Mouse (Mus musculus) hindbrain, embryonic 11.5 days (tissue): ENCODE data around the gene Lef1. TPM values are rescaled to one million over a fixed set of nuclear protein-coding genes. Genes with fewer than 3 reads are reported as not detected.

Source experiments
- ATAC-seq: fragments of 200-750 bp; cut with Nextera tagmentation; 2 replicates; pipeline ENCODE4 v1.8.0; 2017; ENCODE audit warnings: mild to moderate bottlenecking, moderate TSS enrichment, moderate library complexity; ENCODE audit not compliant: low FRiP score
- DNase-seq: peaks from one replicate; pipeline ENCODE4 v3.0.0-alpha.2; 2015; ENCODE audit warnings: low spot score
- H3K27ac ChIP-seq: fragments of 300-500 bp; sonication (generic); 2 replicates; pipeline ENCODE4 v1.5.1; 2014; ENCODE audit warnings: mild to moderate bottlenecking, low read depth, low read length
- H3K27me3 ChIP-seq: fragments of 300-500 bp; sonication (generic); 2 replicates; pipeline ENCODE4 v1.6.1; 2014; ENCODE audit warnings: mild to moderate bottlenecking, low read length, moderate library complexity, mixed read lengths; ENCODE audit not compliant: control insufficient read depth, insufficient read depth
- H3K36me3 ChIP-seq: fragments of 300-500 bp; sonication (generic); 2 replicates; pipeline ENCODE4 v1.6.1; 2014; ENCODE audit warnings: mild to moderate bottlenecking, low read length, moderate library complexity, mixed read lengths; ENCODE audit not compliant: control insufficient read depth, insufficient read depth
- H3K4me1 ChIP-seq: fragments of 300-500 bp; sonication (generic); replicated peaks from 2 replicates; pipeline ENCODE4 v1.6.1; 2014; ENCODE audit warnings: low read length, mixed read lengths; ENCODE audit not compliant: control insufficient read depth, insufficient read depth
- H3K4me2 ChIP-seq: fragments of 300-500 bp; sonication (generic); replicated peaks from 2 replicates; pipeline ENCODE4 v1.6.1; 2014; ENCODE audit warnings: mild to moderate bottlenecking, low read depth, low read length
- H3K4me3 ChIP-seq: fragments of 300-500 bp; sonication (generic); 2 replicates; pipeline ENCODE4 v1.5.1; 2014; ENCODE audit warnings: low read depth, low read length
- H3K9ac ChIP-seq: fragments of 300-500 bp; sonication (generic); 2 replicates; pipeline ENCODE4 v1.6.1; 2014; ENCODE audit warnings: low read depth, low read length
- H3K9me3 ChIP-seq: fragments of 300-500 bp; sonication (generic); 2 replicates; pipeline ENCODE4 v1.6.1; 2016; ENCODE audit warnings: low read length; ENCODE audit not compliant: control insufficient read depth
- WGBS: fragments of 180-500 bp; shearing (Covaris S2); extraction: QIAGEN DNeasy Blood & Tissue Kit; methylation state at CpG from one replicate; pipeline ENCODE4 v1.1.7; 2014; 5-methylcytosine and 5-hydroxymethylcytosine counted together
- polyA plus RNA-seq: library from polyadenylated mRNA; unstranded; fragments of >200 nt; fragmentation: Nextera tagmentation; extraction: Ambion mirVana; gene quantifications from 2 replicates; pipeline ENCODE4 v1.2.1, GENCODE M21; 2014

Gene Lef1
- polyA plus RNA-seq, result 24.1 and 24.6 TPM in 2 replicates

- peaks cover 16% of the 10 kb centered on the region for H3K4me1 ChIP-seq
- H3K4me3 ChIP-seq, result peak within 1 kb of the TSS; percentile 56
- peak within 1 kb of the TSS; percentile 75 for H3K9ac ChIP-seq
- ATAC-seq (peak; percentile 55), DNase-seq (peak; percentile 82)
- H3K9me3 ChIP-seq, result no peaks in the 10 kb centered on the region
- H3K36me3 ChIP-seq, result no peaks in the 10 kb centered on the region
- under 1% methylated on average over 59 of the region's 69 CpGs for WGBS
- H3K27ac ChIP-seq, result peak within 1 kb of the TSS; percentile 36; the same call in 1 of the 2 replicates
- peak within 1 kb of the TSS; percentile 93 for H3K4me2 ChIP-seq
- H3K27me3 ChIP-seq, result peaks cover 32% of the 10 kb centered on the region
Measured at GRCm38 (mm10) chr3:131110191-131111150, at the start of gene Lef1. TSS of gene Lef1 (plus strand) at chr3:131110471.

- Histone ChIP-seq H3K4me2 (no peak overlapping the region), H3K9me3 (no peaks in the 10 kb centered on the region), H3K9ac (no peak overlapping the region), H3K36me3 (no peaks in the 10 kb centered on the region), H3K4me1 (no peaks in the 10 kb centered on the region), H3K4me3 (no peak overlapping the region), H3K27ac (no peak overlapping the region), H3K27me3 (no peaks in the 10 kb centered on the region)
- ATAC-seq (no peak), DNase-seq (no peak)
- 72% methylated on average over 9 of the region's 9 CpGs for WGBS
Measured at GRCm38 (mm10) chr3:131065001-131065400, 45.3 kb upstream of the Lef1 start.

- Histone ChIP-seq H3K4me1 (no peaks in the 10 kb centered on the region), H3K27ac (no peak overlapping the region), H3K9me3 (no peaks in the 10 kb centered on the region), H3K36me3 (no peaks in the 10 kb centered on the region), H3K4me2 (no peak overlapping the region), H3K27me3 (no peaks in the 10 kb centered on the region), H3K9ac (no peak overlapping the region), H3K4me3 (no peak overlapping the region)
- DNase-seq, result no peak
- ATAC-seq, result no peak
- WGBS, result 43% methylated on average over 8 of the region's 8 CpGs
Measured at GRCm38 (mm10) chr3:131066171-131066570, 44.1 kb upstream of the Lef1 start.

GRCm38 (mm10) chr3:131068000-131068399, 42.3 kb upstream of the Lef1 start:
- Histone ChIP-seq H3K27ac (no peak overlapping the region), H3K4me2 (no peak overlapping the region), H3K4me3 (no peak overlapping the region), H3K9me3 (no peaks in the 10 kb centered on the region), H3K9ac (no peak overlapping the region), H3K27me3 (no peaks in the 10 kb centered on the region), H3K36me3 (no peaks in the 10 kb centered on the region), H3K4me1 (no peaks in the 10 kb centered on the region)
- ATAC-seq (no peak), DNase-seq (no peak)
- WGBS, result 92% methylated on average over 5 of the region's 5 CpGs

- WGBS, result 59% methylated on average over 7 of the region's 7 CpGs
- ATAC-seq, result no peak
- Histone ChIP-seq H3K9me3 (no peaks in the 10 kb centered on the region), H3K36me3 (no peaks in the 10 kb centered on the region), H3K4me3 (no peak overlapping the region), H3K27me3 (no peaks in the 10 kb centered on the region), H3K9ac (no peak overlapping the region), H3K27ac (no peak overlapping the region), H3K4me2 (no peak overlapping the region), H3K4me1 (no peaks in the 10 kb centered on the region)
- no peak for DNase-seq
Measured at GRCm38 (mm10) chr3:131070210-131070609, 40.1 kb upstream of the Lef1 start.

- Histone ChIP-seq H3K4me1 (no peaks in the 10 kb centered on the region), H3K4me2 (no peak overlapping the region), H3K9ac (no peak overlapping the region), H3K27ac (no peak overlapping the region), H3K36me3 (no peaks in the 10 kb centered on the region), H3K27me3 (no peaks in the 10 kb centered on the region), H3K9me3 (no peaks in the 10 kb centered on the region), H3K4me3 (no peak overlapping the region)
- ATAC-seq (no peak), DNase-seq (no peak)
- 77% methylated on average over 4 of the region's 4 CpGs for WGBS
Measured at GRCm38 (mm10) chr3:131072661-131073060, 37.6 kb upstream of the Lef1 start.

GRCm38 (mm10) chr3:131073946-131074345, 36.3 kb upstream of the Lef1 start:
- H3K9ac ChIP-seq, result no peak overlapping the region
- no peaks in the 10 kb centered on the region for H3K9me3 ChIP-seq
- H3K4me3 ChIP-seq, result no peak overlapping the region
- DNase-seq (no peak), ATAC-seq (no peak)
- H3K36me3 ChIP-seq, result no peaks in the 10 kb centered on the region
- 83% methylated on average over 4 of the region's 4 CpGs for WGBS
- no peak overlapping the region for H3K27ac ChIP-seq
- H3K4me2 ChIP-seq, result no peak overlapping the region
- no peaks in the 10 kb centered on the region for H3K4me1 ChIP-seq
- H3K27me3 ChIP-seq, result no peaks in the 10 kb centered on the region

- Histone ChIP-seq H3K4me1 (no peaks in the 10 kb centered on the region), H3K4me3 (no peak overlapping the region), H3K9ac (no peak overlapping the region), H3K27me3 (no peaks in the 10 kb centered on the region), H3K4me2 (no peak overlapping the region), H3K9me3 (no peaks in the 10 kb centered on the region), H3K27ac (no peak overlapping the region), H3K36me3 (no peaks in the 10 kb centered on the region)
- DNase-seq (no peak), ATAC-seq (no peak)
- 89% methylated on average over 6 of the region's 6 CpGs for WGBS
Measured at GRCm38 (mm10) chr3:131078041-131078621, 32.1 kb upstream of the Lef1 start.
